Mouse (Mus musculus) midbrain, embryonic 10.5 days (tissue): ENCODE results near the gene Capn6. TPM values are rescaled to one million over a fixed set of nuclear protein-coding genes. Genes with fewer than 3 reads are reported as not detected.

Experiments used
- DNase-seq: peaks from one replicate; pipeline ENCODE4 v3.0.0-alpha.2; 2017; ENCODE audit warnings: low spot score
- H3K27ac ChIP-seq: fragments of 300-500 bp; sonication (generic); replicated peaks from 2 replicates; pipeline ENCODE4 v1.5.1; 2016; ENCODE audit warnings: mild to moderate bottlenecking
- H3K27me3 ChIP-seq: fragments of 300-500 bp; sonication (generic); 2 replicates; pipeline ENCODE4 v1.6.1; 2016; ENCODE audit warnings: low read depth, mild to moderate bottlenecking; ENCODE audit not compliant: poor library complexity, severe bottlenecking
- H3K36me3 ChIP-seq: fragments of 300-500 bp; sonication (generic); 2 replicates; pipeline ENCODE4 v1.6.1; 2016; ENCODE audit warnings: mild to moderate bottlenecking, moderate library complexity
- H3K4me1 ChIP-seq: fragments of 300-500 bp; sonication (generic); 2 replicates; pipeline ENCODE4 v1.6.1; 2016
- H3K4me3 ChIP-seq: fragments of 300-500 bp; sonication (generic); 2 replicates; pipeline ENCODE4 v1.5.1; 2016; ENCODE audit warnings: mild to moderate bottlenecking, moderate library complexity
- H3K9me3 ChIP-seq: fragments of 300-500 bp; sonication (generic); replicated peaks from 2 replicates; pipeline ENCODE4 v1.6.1; 2016; ENCODE audit warnings: mild to moderate bottlenecking
- WGBS: fragments of 180-500 bp; shearing (Covaris S2); methylation state at CpG from one replicate; pipeline ENCODE4 v1.1.7; 2016; 5-methylcytosine and 5-hydroxymethylcytosine counted together
- microRNA-seq: library from miRNA; unstranded; fragments of <30 nt; microRNA quantifications from one replicate; pipeline ENCODE4, GENCODE M21; 2017
- polyA plus RNA-seq: library from polyadenylated mRNA; unstranded; fragments of >200 nt; fragmentation: Nextera tagmentation; extraction: Ambion mirVana; gene quantifications from 2 replicates; pipeline ENCODE4 v1.2.1, GENCODE M21; 2016

The Capn6 gene
- polyA plus RNA-seq = 10.3 and 10.5 TPM in 2 replicates

DNA sequence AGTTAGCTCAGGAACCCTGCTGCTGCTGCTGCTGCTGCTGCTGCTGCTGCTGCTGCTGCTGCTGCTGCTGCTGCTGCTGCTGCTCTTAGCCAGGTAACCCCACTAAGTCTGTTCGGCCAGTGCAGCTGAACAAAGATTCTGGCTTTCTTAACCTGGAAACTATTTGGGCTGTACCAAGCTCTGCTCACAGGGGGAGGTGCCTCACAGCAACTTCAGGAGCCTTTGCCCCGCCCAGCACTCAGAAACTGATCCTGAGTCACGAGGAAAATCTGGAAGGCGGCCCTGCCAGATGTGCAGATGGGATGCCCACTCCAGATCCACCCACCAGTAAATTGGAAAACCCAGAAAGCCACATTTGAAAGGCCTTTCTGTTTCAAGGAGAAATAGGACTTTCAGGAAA lies at the start of gene Capn6:
Capn6 (minus strand) TSS at position 203 of the 400 bp plus-strand sequence.
- H3K36me3 ChIP-seq = no peaks in the 10 kb centered on the region
- WGBS = 52% methylated on average over 4 of the region's 4 CpGs
- no peak within 1 kb of the TSS for H3K4me3 ChIP-seq
- no peak for DNase-seq
- H3K27me3 ChIP-seq = peaks cover 82% of the 10 kb centered on the region
- H3K4me1 ChIP-seq = 0 out of 2 replicates have a peak, but pooled peaks cover 5% of the 10 kb centered on the region
- no peak within 1 kb of the TSS for H3K27ac ChIP-seq
- no peaks in the 10 kb centered on the region for H3K9me3 ChIP-seq

DNA sequence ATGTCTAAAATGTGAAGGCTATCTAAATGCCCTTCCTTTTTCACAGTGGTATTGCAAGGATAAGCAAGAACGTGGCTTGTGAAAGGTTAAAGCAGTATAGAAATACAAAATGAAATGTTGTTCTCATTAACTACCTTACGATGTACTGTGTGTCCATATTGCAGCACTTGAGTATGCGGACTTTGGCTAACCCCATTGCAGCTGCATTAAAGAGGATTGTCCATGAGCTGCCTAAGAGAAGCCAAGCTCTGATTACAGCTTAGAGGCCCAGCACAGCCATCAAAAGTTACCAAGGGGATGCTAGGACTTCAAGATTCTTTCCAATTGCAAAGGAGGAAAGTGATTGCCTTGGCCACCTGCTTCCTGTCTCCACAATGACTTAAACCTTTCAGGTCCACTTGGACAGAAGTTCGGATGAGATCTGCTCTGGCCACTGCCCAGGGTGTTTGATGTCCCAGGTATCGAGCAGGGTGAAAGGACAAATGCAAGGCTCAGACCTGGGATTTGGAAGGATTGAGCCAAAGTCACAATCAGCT lies 40.0 kb upstream of the Capn6 start:
- H3K36me3 ChIP-seq = no peaks in the 10 kb centered on the region
- no peaks in the 10 kb centered on the region for H3K9me3 ChIP-seq
- peaks cover 69% of the 10 kb centered on the region for H3K27me3 ChIP-seq
- DNase-seq = no peak
- 82% methylated on average over 5 of the region's 5 CpGs for WGBS
- no peak overlapping the region for H3K27ac ChIP-seq
- no peaks in the 10 kb centered on the region for H3K4me1 ChIP-seq
- H3K4me3 ChIP-seq = no peak overlapping the region

DNA sequence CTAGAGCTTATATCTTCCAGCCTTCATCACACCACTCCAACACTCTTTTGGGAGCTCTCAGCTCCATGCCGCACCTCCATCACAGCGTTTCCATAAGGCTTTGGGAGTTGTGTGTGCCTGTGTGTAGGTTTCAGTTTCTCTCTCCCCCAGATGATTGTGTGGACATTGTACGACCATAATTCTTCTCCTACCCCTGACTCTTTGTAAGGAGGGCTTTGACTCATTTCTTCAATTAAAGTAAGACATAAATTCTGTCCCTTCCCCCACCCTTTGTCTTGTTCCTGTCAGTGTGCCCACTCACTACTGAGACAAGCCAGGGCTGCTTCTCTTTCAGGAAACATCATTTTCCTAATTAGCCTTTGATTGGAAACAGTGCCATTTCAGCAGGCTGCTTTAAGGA lies 24.1 kb upstream of the Capn6 start:
- Histone ChIP-seq H3K27ac (no peak overlapping the region), H3K36me3 (no peaks in the 10 kb centered on the region), H3K4me3 (no peak overlapping the region), H3K4me1 (no peaks in the 10 kb centered on the region), H3K9me3 (no peaks in the 10 kb centered on the region), H3K27me3 (peaks cover 88% of the 10 kb centered on the region)
- 90% methylated on average over 3 of the region's 3 CpGs for WGBS
- DNase-seq = no peak

DNA sequence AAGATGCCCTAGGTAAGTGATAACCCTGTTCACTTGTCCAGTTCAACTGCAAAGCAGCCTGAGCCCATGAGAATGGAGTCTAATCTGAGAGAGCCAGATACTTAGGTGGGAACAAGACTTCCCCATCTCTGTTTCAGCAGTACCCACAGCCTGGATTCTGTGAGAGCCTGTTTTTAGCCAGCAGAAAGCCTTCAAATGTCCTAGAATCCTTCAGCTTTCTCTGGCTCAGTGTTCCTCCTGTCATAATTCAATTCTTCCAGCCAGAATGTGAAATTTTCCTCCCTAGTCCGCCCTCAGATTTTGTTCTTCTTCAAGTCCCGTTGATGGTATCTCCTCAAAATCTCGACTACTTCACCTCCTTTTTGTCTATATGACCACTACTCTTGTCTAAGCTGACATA lies 22.8 kb upstream of the Capn6 start:
- no peak for DNase-seq
- peaks cover 88% of the 10 kb centered on the region for H3K27me3 ChIP-seq
- H3K36me3 ChIP-seq = no peaks in the 10 kb centered on the region
- H3K27ac ChIP-seq = no peak overlapping the region
- no peak overlapping the region for H3K4me3 ChIP-seq
- H3K9me3 ChIP-seq = no peaks in the 10 kb centered on the region
- 84% methylated on average over 3 of the region's 3 CpGs for WGBS
- H3K4me1 ChIP-seq = no peaks in the 10 kb centered on the region

DNA sequence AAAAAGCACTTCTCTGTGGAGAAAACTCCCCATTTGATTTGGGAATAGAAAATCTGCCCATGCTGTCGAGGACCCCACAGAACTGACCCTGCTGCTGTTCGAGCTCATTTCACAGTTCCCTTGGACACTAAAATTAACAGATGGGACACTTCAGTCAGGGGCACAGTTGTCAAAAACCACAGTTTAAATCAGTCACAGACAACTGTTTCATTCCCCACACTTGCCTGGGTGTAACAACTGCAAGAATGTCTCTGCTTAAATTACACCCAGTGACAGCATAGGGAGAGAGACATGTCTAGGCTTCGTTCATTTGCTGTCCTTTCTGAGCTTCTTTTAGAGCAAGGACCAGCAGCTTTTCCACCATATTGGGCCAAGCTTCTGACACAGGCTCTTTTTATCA lies 19.4 kb upstream of the Capn6 start:
- WGBS = 88% methylated on average over 3 of the region's 3 CpGs
- H3K9me3 ChIP-seq = no peaks in the 10 kb centered on the region
- peaks cover 71% of the 10 kb centered on the region for H3K27me3 ChIP-seq
- no peak for DNase-seq
- H3K36me3 ChIP-seq = no peaks in the 10 kb centered on the region
- no peak overlapping the region for H3K4me3 ChIP-seq
- no peaks in the 10 kb centered on the region for H3K4me1 ChIP-seq
- no peak overlapping the region for H3K27ac ChIP-seq

DNA sequence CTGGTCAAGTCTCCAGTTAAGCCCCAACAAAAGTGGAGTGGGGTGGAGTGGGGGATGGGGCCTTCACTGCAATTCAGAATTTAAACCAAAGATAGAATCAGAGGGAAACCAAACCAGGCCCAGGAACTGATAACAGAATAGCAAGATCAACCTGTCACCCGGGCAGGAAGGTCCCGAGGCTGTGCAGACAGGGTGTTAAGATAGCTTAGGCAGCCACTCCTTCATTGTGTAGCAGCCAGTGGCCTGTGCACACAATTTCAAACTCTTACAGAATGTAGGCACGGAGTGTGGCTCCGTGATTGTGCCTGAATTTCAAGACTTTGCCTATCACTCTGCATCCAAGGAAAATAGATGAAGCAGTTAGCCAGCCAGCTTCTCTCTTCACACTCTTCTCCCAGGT lies 693 bp downstream of the Capn6 start:
- peaks cover 85% of the 10 kb centered on the region for H3K27me3 ChIP-seq
- no peaks in the 10 kb centered on the region for H3K36me3 ChIP-seq
- H3K4me1 ChIP-seq = 0 out of 2 replicates have a peak, but pooled peaks cover 5% of the 10 kb centered on the region
- no peak for DNase-seq
- no peak overlapping the region for H3K4me3 ChIP-seq
- WGBS = 73% methylated on average over 4 of the region's 4 CpGs
- no peak overlapping the region for H3K27ac ChIP-seq
- no peaks in the 10 kb centered on the region for H3K9me3 ChIP-seq

DNA sequence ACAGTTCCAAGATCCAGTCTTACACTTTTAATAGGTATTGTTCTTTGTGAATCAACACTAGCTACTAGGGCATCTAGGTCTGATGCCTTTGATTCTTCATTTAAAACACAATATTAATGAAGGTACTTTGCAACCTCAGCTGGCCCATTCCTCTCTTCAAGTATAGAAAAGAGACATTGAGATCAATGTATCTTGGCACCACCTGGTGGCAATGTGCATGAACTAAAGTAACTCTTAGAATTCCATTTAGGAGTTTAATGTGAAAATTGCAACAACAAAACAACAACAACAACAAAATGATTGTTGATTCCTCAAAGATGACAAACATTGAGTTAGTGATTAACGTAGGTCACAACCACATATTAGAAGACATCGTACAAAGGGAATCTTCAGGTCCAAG lies 8.3 kb downstream of the Capn6 start:
- no peak for DNase-seq
- Histone ChIP-seq H3K36me3 (no peaks in the 10 kb centered on the region), H3K27ac (no peak overlapping the region), H3K9me3 (no peaks in the 10 kb centered on the region), H3K4me3 (no peak overlapping the region), H3K4me1 (no peaks in the 10 kb centered on the region), H3K27me3 (peaks cover 55% of the 10 kb centered on the region; the same call in 1 of the 2 replicates)
- WGBS = 93% methylated on average over 2 of the region's 2 CpGs

DNA sequence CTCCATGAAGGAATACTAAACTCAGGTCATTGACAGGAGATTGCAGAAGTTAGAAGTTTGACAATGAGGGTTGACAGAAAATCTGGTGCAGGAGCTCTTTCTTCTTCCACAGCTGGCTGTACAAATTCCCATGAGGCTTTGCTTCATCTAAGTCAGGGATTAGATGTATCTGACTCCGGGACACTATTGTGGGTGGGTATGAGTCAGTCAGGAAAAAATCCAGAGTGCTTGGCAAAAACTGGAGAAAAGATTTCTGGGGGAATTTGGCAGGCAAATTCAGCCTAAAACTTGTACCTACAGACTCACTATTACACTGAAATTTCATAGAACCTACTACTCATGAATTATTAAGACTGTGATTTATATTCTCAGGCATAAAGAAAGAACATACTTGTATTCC lies 11.3 kb downstream of the Capn6 start:
- no peaks in the 10 kb centered on the region for H3K36me3 ChIP-seq
- H3K4me3 ChIP-seq = no peak overlapping the region
- no peak overlapping the region for H3K27ac ChIP-seq
- WGBS = 96% methylated on average over 1 of the region's 1 CpGs
- H3K27me3 ChIP-seq = peaks cover 29% of the 10 kb centered on the region; the same call in 1 of the 2 replicates
- DNase-seq = no peak
- H3K4me1 ChIP-seq = no peaks in the 10 kb centered on the region
- H3K9me3 ChIP-seq = no peaks in the 10 kb centered on the region

DNA sequence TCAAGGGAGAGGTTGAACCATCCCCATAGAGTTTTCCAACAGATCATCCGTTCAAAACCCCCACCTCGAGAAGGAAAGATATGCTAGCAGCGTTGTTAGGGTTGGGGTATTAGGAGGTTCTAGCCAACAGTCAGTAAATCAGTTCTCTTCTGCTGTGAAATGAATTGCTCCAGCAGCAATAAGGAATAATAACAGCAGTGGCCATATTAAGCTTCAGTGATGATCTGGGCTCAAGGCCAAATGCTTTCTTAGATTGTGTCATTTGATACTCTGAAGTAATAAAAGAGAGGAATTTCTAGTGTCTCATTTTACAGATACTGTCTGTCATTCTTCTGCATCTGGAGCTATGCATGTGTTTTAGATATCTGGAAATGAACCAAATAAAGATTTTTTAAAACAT lies 64.7 kb downstream of the Capn6 start:
- Histone ChIP-seq H3K27me3 (peaks cover 55% of the 10 kb centered on the region), H3K36me3 (no peaks in the 10 kb centered on the region), H3K9me3 (no peaks in the 10 kb centered on the region), H3K4me1 (no peaks in the 10 kb centered on the region), H3K27ac (no peak overlapping the region), H3K4me3 (no peak overlapping the region)
- no peak for DNase-seq
- WGBS = 90% methylated on average over 3 of the region's 3 CpGs

Small RNAs within 50 kb of the gene (microRNA-seq; reads per million reads assigned to microRNA genes)
- not detected for gene Gm47298

Other genes with a start within 250 kb of the Capn6 start
- 23.3 and 53.1 TPM in 2 replicates for gene Dcx, start 105.9 kb upstream of the Capn6 start, polyA plus RNA-seq